Mouse (Mus musculus) liver, embryonic 14.5 days (tissue): ENCODE measurements around the gene Klf11. TPM values are rescaled to one million over a fixed set of nuclear protein-coding genes. Genes with fewer than 3 reads are reported as not detected.
A peak's percentile ranks its signal among the peaks of the same experiment; 100 is the strongest.

Experiments used
- ATAC-seq: fragments of 200-750 bp; cut with Nextera tagmentation; 2 replicates; pipeline ENCODE4 v1.8.0; 2017; ENCODE audit warnings: moderate number of reproducible peaks, mild to moderate bottlenecking, moderate library complexity; ENCODE audit not compliant: insufficient read depth
- DNase-seq, 3 experiments: peaks; one replicate each; pipeline ENCODE4 v3.0.0-alpha.2; 2012 to 2013; ENCODE audit warnings: low read depth in 3 of 3, low spot score in 3 of 3
- H3K27ac ChIP-seq: fragments of 300-500 bp; sonication (generic); 2 replicates; pipeline ENCODE4 v1.5.1; 2014; ENCODE audit warnings: moderate library complexity, mild to moderate bottlenecking, control low read depth, inconsistent platforms
- H3K27me3 ChIP-seq: fragments of 300-500 bp; sonication (generic); 2 replicates; pipeline ENCODE4 v1.6.1; 2014; ENCODE audit warnings: mild to moderate bottlenecking, low read length, moderate library complexity; ENCODE audit not compliant: control insufficient read depth, insufficient read depth
- H3K36me3 ChIP-seq: fragments of 300-500 bp; sonication (generic); replicated peaks from 2 replicates; pipeline ENCODE4 v1.6.1; 2014; ENCODE audit warnings: low read depth; ENCODE audit not compliant: control insufficient read depth, insufficient read depth
- H3K4me1 ChIP-seq, 2 experiments: fragments of 200-500 bp in 1 of 2; fragments of 300-500 bp in 1 of 2; sonication (generic) in 1 of 2; replicated peaks; 2 replicates each; pipeline ENCODE4 v1.6.1; 2012 to 2014; ENCODE audit warnings: antibody characterized with exemption in 1 of 2, inconsistent platforms in 1 of 2, low read length in 1 of 2; ENCODE audit not compliant: control insufficient read depth in 2 of 2, insufficient read depth in 2 of 2
- H3K4me2 ChIP-seq: fragments of 300-500 bp; sonication (generic); 2 replicates; pipeline ENCODE4 v1.6.1; 2014; ENCODE audit warnings: low read depth, mild to moderate bottlenecking, control low read depth, moderate library complexity
- H3K4me3 ChIP-seq, 2 experiments: fragments of 200-500 bp in 1 of 2; fragments of 300-500 bp in 1 of 2; sonication (generic) in 1 of 2; 2 replicates each; pipeline ENCODE4 v1.5.1; 2012 to 2014; ENCODE audit warnings: low read depth in 2 of 2, low read length in 2 of 2, mild to moderate bottlenecking in 2 of 2, control low read depth in 1 of 2, inconsistent platforms in 1 of 2, moderate library complexity in 1 of 2; ENCODE audit not compliant: insufficient read depth in 1 of 2
- H3K9ac ChIP-seq: fragments of 300-500 bp; sonication (generic); replicated peaks from 2 replicates; pipeline ENCODE4 v1.6.1; 2014; ENCODE audit warnings: mild to moderate bottlenecking, control low read depth, moderate library complexity
- H3K9me3 ChIP-seq: fragments of 300-500 bp; sonication (generic); 2 replicates; pipeline ENCODE4 v1.6.1; 2016; ENCODE audit warnings: low read length, mixed read lengths; ENCODE audit not compliant: control insufficient read depth
- CTCF ChIP-seq: IDR thresholded peaks from 2 replicates; pipeline ENCODE4 v1.5.1; 2016; ENCODE audit warnings: antibody characterized with exemption, low read depth, control low read depth
- EP300 ChIP-seq: IDR thresholded peaks from 2 replicates; pipeline ENCODE4 v1.6.1; 2016; ENCODE audit warnings: antibody characterized with exemption, low read depth
- WGBS: fragments of 180-500 bp; shearing (Covaris S2); extraction: QIAGEN DNeasy Blood & Tissue Kit; methylation state at CpG from one replicate; pipeline ENCODE4 v1.1.7; 2014; ENCODE audit not compliant: insufficient replicate concordance; 5-methylcytosine and 5-hydroxymethylcytosine counted together
- polyA plus RNA-seq, 2 experiments: library from polyadenylated mRNA; depleted of rRNA in 1 of 2; stranded (reverse) in 1 of 2; unstranded in 1 of 2; fragments of >200 nt; fragmentation: Nextera tagmentation in 1 of 2; extraction: Ambion mirVana in 1 of 2; gene quantifications; 2 replicates each; pipeline versions ENCODE4 v1.2.1 to v1.2.3; 2012 to 2014

The Klf11 gene
- polyA plus RNA-seq, 2 experiments, result 5.4 to 6.9 TPM

GRCm38 (mm10) chr12:24642370-24642802, 8.7 kb upstream of the Klf11 start:
- no peak overlapping the region; the same call in 1 of the 2 replicates for H3K27ac ChIP-seq
- H3K4me2 ChIP-seq, result no peak overlapping the region
- no peak for ATAC-seq
- TF ChIP-seq EP300, result no peak
- no peak for TF ChIP-seq CTCF
- H3K4me3 ChIP-seq, result no peak overlapping the region
- no peak overlapping the region for H3K9ac ChIP-seq
- 76% methylated on average over 4 of the region's 4 CpGs for WGBS
- no peaks in the 10 kb centered on the region for H3K36me3 ChIP-seq
- no peaks in the 10 kb centered on the region for H3K9me3 ChIP-seq
- no peak for DNase-seq
- no peaks in the 10 kb centered on the region for H3K27me3 ChIP-seq
- H3K4me1 ChIP-seq, result peaks cover 47 to 57% of the 10 kb centered on the region in 2 experiments

- Histone ChIP-seq H3K27me3 (no peaks in the 10 kb centered on the region), H3K27ac (peak overlapping the region; percentile 82), H3K4me2 (peak overlapping the region; percentile 52), H3K9me3 (no peaks in the 10 kb centered on the region), H3K9ac (peak overlapping the region; percentile 44; the same call in 1 of the 2 replicates), H3K36me3 (no peaks in the 10 kb centered on the region), H3K4me3 (no peak overlapping the region), H3K4me1 (peaks cover 50 to 69% of the 10 kb centered on the region in 2 experiments)
- ATAC-seq, result peak; percentile 88
- TF ChIP-seq EP300 (peak; percentile 50), CTCF (no peak)
- peak; percentile 81 to 90 (median 85) for DNase-seq
- WGBS, result 16% methylated on average over 1 of the region's 1 CpGs
These were observed 6.9 kb upstream of the Klf11 start for GRCm38 (mm10) chr12:24644125-24644571.

GRCm38 (mm10) chr12:24645901-24646300, 5.2 kb upstream of the Klf11 start:
- TF ChIP-seq CTCF (no peak), EP300 (peak; percentile 98)
- Histone ChIP-seq H3K36me3 (no peaks in the 10 kb centered on the region), H3K27me3 (no peaks in the 10 kb centered on the region), H3K4me3 (peak overlapping the region; percentile 15 to 23; a peak in 3 of 4 replicates), H3K9ac (peak overlapping the region; percentile 61), H3K9me3 (no peaks in the 10 kb centered on the region), H3K27ac (peak overlapping the region; percentile 82), H3K4me2 (peak overlapping the region; percentile 61), H3K4me1 (peaks cover 56 to 77% of the 10 kb centered on the region in 2 experiments)
- DNase-seq (peak; percentile 65 to 86 (median 68)), ATAC-seq (peak; percentile 73)
- WGBS, result 16% methylated on average over 6 of the region's 6 CpGs

- Histone ChIP-seq H3K4me2 (no peak overlapping the region), H3K27ac (peak overlapping the region; percentile 9), H3K4me3 (no peak overlapping the region), H3K9me3 (no peaks in the 10 kb centered on the region), H3K4me1 (peaks cover 60 to 80% of the 10 kb centered on the region in 2 experiments), H3K9ac (0 out of 2 replicates have a peak overlapping the region, but pooled peaks have one; percentile 6), H3K27me3 (no peaks in the 10 kb centered on the region), H3K36me3 (no peaks in the 10 kb centered on the region)
- no peak for ATAC-seq
- no peak for DNase-seq
- WGBS, result 70% methylated on average over 1 of the region's 1 CpGs
- TF ChIP-seq EP300 (no peak), CTCF (no peak)
These were observed 3.0 kb upstream of the Klf11 start for GRCm38 (mm10) chr12:24648094-24648493.

- 7% methylated on average over 22 of the region's 22 CpGs for WGBS
- no peaks in the 10 kb centered on the region for H3K27me3 ChIP-seq
- H3K4me3 ChIP-seq, result peak overlapping the region; percentile 67 to 92
- H3K9me3 ChIP-seq, result no peaks in the 10 kb centered on the region
- DNase-seq (no peak), ATAC-seq (no peak)
- peaks cover 23% of the 10 kb centered on the region for H3K36me3 ChIP-seq
- H3K4me2 ChIP-seq, result peak overlapping the region; percentile 97
- peak overlapping the region; percentile 82 for H3K27ac ChIP-seq
- TF ChIP-seq EP300 (no peak), CTCF (no peak)
- peak overlapping the region; percentile 79 for H3K9ac ChIP-seq
- H3K4me1 ChIP-seq, result peaks cover 37 to 69% of the 10 kb centered on the region in 2 experiments
These were observed 535 bp upstream of the Klf11 start for GRCm38 (mm10) chr12:24650415-24651062.
